Mouse (Mus musculus) thymus, adult 2 months (tissue): Measurements from ENCODE around the gene Fam219a. TPM values are rescaled to one million over a fixed set of nuclear protein-coding genes. Genes with fewer than 3 reads are reported as not detected.

Experiments used
- DNase-seq: peaks from one replicate; pipeline ENCODE4 v3.0.0; 2021
- H3K27ac ChIP-seq: fragments of 200-500 bp; 2 replicates; pipeline ENCODE4 v1.5.1; 2012; ENCODE audit warnings: low read length, control low read depth; ENCODE audit not compliant: control insufficient read depth, insufficient read depth
- H3K27me3 ChIP-seq: fragments of 200-500 bp; 2 replicates; pipeline ENCODE4 v1.6.1; 2012; ENCODE audit warnings: mild to moderate bottlenecking, low read length, moderate library complexity, mixed read lengths; ENCODE audit not compliant: control insufficient read depth, insufficient read depth
- H3K36me3 ChIP-seq: fragments of 200-500 bp; 2 replicates; pipeline ENCODE4 v1.6.1; 2012; ENCODE audit warnings: mild to moderate bottlenecking, low read length, moderate library complexity; ENCODE audit not compliant: control insufficient read depth, insufficient read depth
- H3K4me1 ChIP-seq: fragments of 200-500 bp; replicated peaks from 2 replicates; pipeline ENCODE4 v1.6.1; 2012; ENCODE audit warnings: low read length; ENCODE audit not compliant: control insufficient read depth, insufficient read depth
- H3K4me3 ChIP-seq: fragments of 200-500 bp; 2 replicates; pipeline ENCODE4 v1.5.1; 2012; ENCODE audit warnings: mild to moderate bottlenecking, low read length, control low read depth, moderate library complexity; ENCODE audit not compliant: control insufficient read depth, insufficient read depth
- CTCF ChIP-seq: fragments of 200-500 bp; IDR thresholded peaks from 2 replicates; pipeline ENCODE4 v1.5.1; 2012; ENCODE audit warnings: mild to moderate bottlenecking, control low read depth, low read length, moderate library complexity, borderline replicate concordance; ENCODE audit not compliant: control insufficient read depth, poor library complexity, insufficient read depth; ENCODE audit errors: extremely low read depth
- POLR2A ChIP-seq: fragments of 200-500 bp; IDR thresholded peaks from 2 replicates; pipeline ENCODE4 v1.6.1; 2012; ENCODE audit warnings: mild to moderate bottlenecking, low read length, control low read depth, moderate library complexity; ENCODE audit not compliant: control insufficient read depth, poor library complexity, insufficient read depth; ENCODE audit errors: extremely low read depth
- WGBS: fragments of 180-500 bp; shearing (Covaris S2); methylation state at CpG from one replicate; pipeline ENCODE4 v1.1.7; 2018; 5-methylcytosine and 5-hydroxymethylcytosine counted together
- polyA plus RNA-seq: library from polyadenylated mRNA; depleted of rRNA; stranded (reverse); fragments of >200 nt; gene quantifications from 2 replicates; pipeline ENCODE4 v1.2.3, GENCODE M21; 2012

Gene Fam219a
- polyA plus RNA-seq, 1 experiment: 23.0 TPM

DNA sequence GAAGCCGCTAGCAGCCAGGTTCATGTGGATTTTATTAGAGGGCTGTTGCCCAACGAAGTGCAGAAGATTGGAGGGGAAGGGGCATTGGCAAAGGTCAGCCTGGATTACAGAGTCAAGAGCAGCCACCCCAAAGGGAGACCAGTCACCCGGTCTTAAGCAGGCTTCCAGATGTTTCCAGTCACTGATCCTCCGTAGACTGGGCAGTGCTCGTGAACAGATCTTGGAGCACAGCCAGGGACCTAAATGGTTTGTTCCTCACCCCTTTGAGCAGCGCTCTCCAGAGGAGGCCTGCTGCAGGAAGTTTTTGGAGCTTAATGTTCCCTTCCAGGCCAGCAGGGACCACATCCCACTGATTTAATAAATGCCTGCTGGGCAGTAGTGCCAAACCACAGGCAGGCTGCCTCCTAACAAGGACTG lies 87.7 kb downstream of the Fam219a start:
- Histone ChIP-seq H3K27me3 (no peaks in the 10 kb centered on the region), H3K4me3 (no peak overlapping the region), H3K27ac (no peak overlapping the region), H3K4me1 (no peaks in the 10 kb centered on the region), H3K36me3 (no peaks in the 10 kb centered on the region)
- WGBS: 92% methylated on average over 6 of the region's 6 CpGs
- TF ChIP-seq POLR2A (no peak), CTCF (no peak)
- DNase-seq: no peak

DNA sequence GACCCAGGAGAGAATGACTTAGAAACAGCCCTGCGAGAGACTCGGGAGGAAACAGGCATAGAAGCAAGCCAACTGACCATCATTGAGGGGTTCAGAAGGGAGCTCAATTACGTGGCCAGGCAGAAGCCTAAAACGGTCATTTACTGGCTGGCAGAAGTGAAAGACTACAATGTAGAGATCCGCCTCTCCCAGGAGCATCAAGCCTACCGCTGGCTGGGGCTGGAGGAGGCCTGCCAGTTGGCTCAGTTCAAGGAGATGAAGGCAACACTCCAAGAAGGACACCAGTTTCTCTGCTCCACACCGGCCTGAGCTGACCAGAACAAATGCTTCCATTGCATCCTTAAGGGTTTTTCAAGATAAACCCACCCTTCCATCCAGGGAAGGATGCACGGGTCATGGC lies 89.1 kb downstream of the Fam219a start:
- TF ChIP-seq CTCF (no peak), POLR2A (no peak)
- Histone ChIP-seq H3K4me3 (no peak overlapping the region), H3K4me1 (no peaks in the 10 kb centered on the region), H3K36me3 (no peaks in the 10 kb centered on the region), H3K27me3 (no peaks in the 10 kb centered on the region), H3K27ac (no peak overlapping the region)
- DNase-seq: no peak
- WGBS: 91% methylated on average over 8 of the region's 8 CpGs

DNA sequence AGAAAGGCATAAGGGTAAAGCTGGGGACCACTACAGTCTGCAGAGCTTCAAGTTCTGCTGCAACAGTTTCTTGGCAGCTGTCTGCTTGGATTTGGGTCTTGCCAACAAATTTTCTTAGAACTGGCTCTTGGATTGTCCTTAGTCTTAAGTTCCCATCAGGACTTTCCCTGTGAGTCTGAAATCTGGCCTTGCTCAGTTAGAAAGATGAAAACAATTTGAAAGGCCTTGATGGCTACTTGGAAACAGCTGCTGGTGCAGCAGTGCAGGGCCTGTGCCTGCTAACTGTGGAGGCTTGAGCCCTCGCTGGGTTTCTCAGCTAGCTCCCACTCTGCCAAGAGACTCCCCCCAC lies 89.9 kb downstream of the Fam219a start:
- TF ChIP-seq CTCF: no peak
- TF ChIP-seq POLR2A: no peak
- H3K27me3 ChIP-seq: no peaks in the 10 kb centered on the region
- no peaks in the 10 kb centered on the region for H3K36me3 ChIP-seq
- no peaks in the 10 kb centered on the region for H3K4me1 ChIP-seq
- 93% methylated on average over 1 of the region's 1 CpGs for WGBS
- no peak overlapping the region for H3K4me3 ChIP-seq
- no peak overlapping the region for H3K27ac ChIP-seq
- DNase-seq: no peak

DNA sequence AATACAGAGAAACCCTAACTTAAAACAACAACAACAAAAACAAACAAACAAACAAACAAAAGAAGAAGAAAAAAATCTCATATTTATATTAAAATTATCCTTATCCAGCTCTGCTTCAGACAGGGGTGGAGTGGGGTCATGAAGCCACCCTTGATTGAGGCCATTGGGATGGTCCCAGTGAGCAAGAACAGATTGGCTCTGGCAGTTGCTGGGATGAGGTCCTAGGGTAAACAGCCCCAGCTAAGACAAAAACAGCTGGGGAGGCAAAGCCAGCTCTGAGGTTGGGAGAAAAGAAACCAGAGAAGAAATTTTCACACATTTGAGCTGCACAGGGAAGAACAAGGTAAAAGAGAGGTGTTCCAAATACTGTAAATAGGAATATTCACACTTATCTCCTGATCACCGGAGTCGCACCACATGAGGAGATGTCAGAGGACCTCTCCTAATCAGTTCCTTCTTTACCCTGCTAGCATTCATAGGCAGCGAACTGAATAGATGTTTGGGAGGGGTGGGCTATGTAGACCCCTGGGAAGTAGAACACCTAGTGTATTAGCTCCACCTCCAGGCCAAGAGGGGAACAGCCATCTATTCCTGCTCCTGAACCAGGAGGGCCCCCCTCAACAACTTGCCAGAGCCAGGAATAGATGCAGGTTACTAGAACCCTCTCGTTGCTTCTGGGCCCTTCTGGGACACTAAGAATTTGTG lies 90.4 kb downstream of the Fam219a start:
- TF ChIP-seq CTCF: no peak
- no peak for TF ChIP-seq POLR2A
- Histone ChIP-seq H3K27ac (no peak overlapping the region), H3K4me3 (no peak overlapping the region), H3K4me1 (no peaks in the 10 kb centered on the region), H3K27me3 (no peaks in the 10 kb centered on the region), H3K36me3 (no peaks in the 10 kb centered on the region)
- no peak for DNase-seq
- 91% methylated on average over 4 of the region's 4 CpGs for WGBS

DNA sequence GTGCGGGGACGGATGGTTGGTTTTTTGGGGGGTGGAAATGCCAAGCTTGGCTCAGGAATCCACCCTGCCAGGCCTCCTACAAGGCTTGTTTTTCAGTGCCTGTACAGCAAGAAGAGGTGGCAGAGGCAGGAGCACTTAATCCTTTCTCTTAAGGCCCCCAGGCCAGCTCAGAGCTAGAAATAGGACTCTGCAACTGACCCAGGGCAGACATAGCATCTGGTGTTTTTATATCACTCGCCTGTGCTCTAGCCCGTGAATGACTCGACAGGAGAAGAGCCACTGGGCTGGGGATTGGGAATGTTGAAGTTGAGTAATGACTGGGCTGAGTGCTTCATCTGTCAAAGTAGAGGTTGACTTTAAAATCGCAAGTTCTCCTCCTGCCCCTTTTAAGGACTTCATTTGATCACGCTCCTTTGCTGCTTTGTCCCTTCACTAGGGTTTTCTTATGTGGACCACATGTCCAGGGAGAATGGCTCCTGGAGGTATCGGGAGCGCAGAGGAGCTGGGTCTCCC lies 91.6 kb downstream of the Fam219a start:
- TF ChIP-seq CTCF (no peak), POLR2A (no peak)
- H3K27me3 ChIP-seq: no peaks in the 10 kb centered on the region
- 97% methylated on average over 9 of the region's 9 CpGs for WGBS

DNA sequence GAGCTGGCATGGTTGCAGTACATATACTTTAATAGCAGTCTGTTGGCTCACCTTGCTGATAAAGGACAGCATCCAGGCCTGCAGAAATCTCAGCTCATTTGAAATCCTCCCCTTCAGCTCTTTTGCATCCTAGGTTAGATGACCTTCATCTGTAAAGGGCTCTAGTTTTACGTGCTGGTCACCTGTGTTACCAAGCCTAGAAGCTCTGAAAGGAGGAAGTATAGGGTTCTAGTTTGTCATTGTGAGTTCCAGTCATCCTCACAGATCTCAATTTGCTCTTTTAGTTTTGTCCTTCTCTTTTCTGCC lies 98.0 kb downstream of the Fam219a start:
- no peaks in the 10 kb centered on the region for H3K36me3 ChIP-seq
- no peaks in the 10 kb centered on the region for H3K27me3 ChIP-seq
- H3K4me1 ChIP-seq: no peaks in the 10 kb centered on the region
- H3K4me3 ChIP-seq: no peak overlapping the region
- H3K27ac ChIP-seq: no peak overlapping the region
- 96% methylated on average over 1 of the region's 1 CpGs for WGBS
- TF ChIP-seq CTCF: no peak
- TF ChIP-seq POLR2A: no peak
- DNase-seq: no peak

More for the DNA sequence above, 91.6 kb downstream of the Fam219a start:
- no peak overlapping the region for H3K27ac ChIP-seq
- H3K4me3 ChIP-seq: no peak overlapping the region
- no peaks in the 10 kb centered on the region for H3K36me3 ChIP-seq
- H3K4me1 ChIP-seq: no peaks in the 10 kb centered on the region
- no peak for DNase-seq

DNA sequence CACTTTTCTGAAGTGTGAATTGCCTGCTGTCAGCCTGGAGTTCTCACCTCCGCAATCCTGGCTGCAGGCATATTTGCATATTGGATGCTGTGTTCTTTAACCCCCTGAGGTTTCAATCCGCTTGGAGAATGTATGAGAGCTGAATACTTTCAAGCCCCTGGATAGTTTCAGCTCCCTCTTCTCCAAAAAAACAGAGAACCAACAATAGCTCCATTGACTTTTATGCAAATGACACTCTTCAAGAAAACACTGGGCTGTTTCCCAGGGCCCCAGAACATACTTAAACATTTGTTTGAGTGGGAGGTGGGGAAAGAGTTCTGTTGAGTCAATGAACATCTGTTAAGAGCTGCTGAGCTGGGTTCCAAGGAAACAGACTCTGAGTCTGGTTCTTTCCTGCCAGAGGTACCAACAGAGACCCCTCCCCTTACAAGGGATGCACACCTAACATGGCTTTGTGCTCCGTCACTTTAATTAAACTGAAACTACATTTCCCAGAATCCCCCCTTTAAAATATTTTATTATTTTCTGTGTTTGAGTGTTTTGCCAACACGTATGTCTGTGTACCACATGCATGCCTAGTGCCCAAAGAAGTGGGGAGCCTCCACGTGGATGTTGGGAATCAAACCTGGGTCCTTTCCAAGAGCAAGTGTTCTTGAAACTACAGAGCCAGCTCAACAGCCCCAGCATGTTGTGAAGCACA lies 98.5 kb downstream of the Fam219a start:
- H3K36me3 ChIP-seq: no peaks in the 10 kb centered on the region
- H3K4me3 ChIP-seq: no peak overlapping the region
- no peak overlapping the region for H3K27ac ChIP-seq
- H3K4me1 ChIP-seq: no peaks in the 10 kb centered on the region
- no peak for DNase-seq
- TF ChIP-seq CTCF (no peak), POLR2A (no peak)
- H3K27me3 ChIP-seq: no peaks in the 10 kb centered on the region
- WGBS: 94% methylated on average over 5 of the region's 5 CpGs
